Mouse (Mus musculus) testis, adult 2 months (tissue): ENCODE measurements at regions not wholly inside any gene's neighbourhood (a gene's known extent, or its start where the extent isn't known, plus 50 kb on each side); places are given as distances from the start of the nearest gene placed in this dataset.
A peak's percentile ranks its signal among the peaks of the same experiment; 100 is the strongest.

Experiments
- H3K27ac ChIP-seq: fragments of 200-500 bp; 2 replicates; pipeline ENCODE4 v1.5.1; 2012; ENCODE audit warnings: low read depth, low read length; ENCODE audit not compliant: control insufficient read depth, insufficient read depth
- H3K27me3 ChIP-seq: fragments of 200-500 bp; 2 replicates; pipeline ENCODE4 v1.6.1; 2012; ENCODE audit warnings: mild to moderate bottlenecking, low read length, moderate library complexity; ENCODE audit not compliant: control insufficient read depth, insufficient read depth
- H3K36me3 ChIP-seq: fragments of 200-500 bp; 2 replicates; pipeline ENCODE4 v1.6.1; 2012; ENCODE audit warnings: mild to moderate bottlenecking, low read length; ENCODE audit not compliant: control insufficient read depth, insufficient read depth
- H3K4me1 ChIP-seq: fragments of 200-500 bp; 2 replicates; pipeline ENCODE4 v1.6.1; 2012; ENCODE audit warnings: low read length; ENCODE audit not compliant: control insufficient read depth, insufficient read depth
- H3K4me3 ChIP-seq: fragments of 200-500 bp; 2 replicates; pipeline ENCODE4 v1.5.1; 2012; ENCODE audit warnings: low read depth, mild to moderate bottlenecking, low read length, moderate library complexity, mixed read lengths; ENCODE audit not compliant: control insufficient read depth
- CTCF ChIP-seq: fragments of 200-500 bp; IDR thresholded peaks from 2 replicates; pipeline ENCODE4 v1.5.1; 2012; ENCODE audit warnings: low read depth, mild to moderate bottlenecking, inconsistent platforms, low read length, moderate library complexity; ENCODE audit not compliant: control insufficient read depth, insufficient read depth, insufficient replicate concordance
- POLR2A ChIP-seq: fragments of 200-500 bp; IDR thresholded peaks from 2 replicates; pipeline ENCODE4 v1.6.1; 2012; ENCODE audit warnings: low read depth, mild to moderate bottlenecking, inconsistent platforms, low read length, moderate library complexity; ENCODE audit not compliant: control insufficient read depth

DNA sequence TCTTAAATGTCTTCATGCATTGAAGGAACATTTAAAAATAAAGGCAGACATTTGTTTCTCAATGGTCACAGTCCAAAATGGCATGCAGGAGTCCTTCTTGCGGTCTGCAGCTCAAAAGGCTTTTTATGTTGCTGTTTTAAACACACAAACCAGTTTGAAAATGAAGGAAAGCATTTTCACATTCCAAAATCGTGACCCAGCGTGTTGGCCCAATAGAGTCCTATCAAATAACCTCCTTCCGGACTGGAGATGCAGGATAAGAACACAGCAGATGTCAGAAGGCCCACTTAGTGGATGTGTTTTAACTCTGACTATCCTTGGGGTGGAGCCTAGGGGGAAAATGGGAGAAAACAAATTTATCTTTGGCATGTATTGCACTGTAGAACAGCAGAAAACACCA, 263.4 kb upstream of the Pik3r1 start:
- TF ChIP-seq CTCF (no peak), POLR2A (no peak)
- no peak overlapping the region for H3K27ac ChIP-seq
- no peaks in the 10 kb centered on the region for H3K27me3 ChIP-seq
- H3K36me3 ChIP-seq = no peaks in the 10 kb centered on the region
- no peaks in the 10 kb centered on the region for H3K4me1 ChIP-seq
- H3K4me3 ChIP-seq = no peak overlapping the region

DNA sequence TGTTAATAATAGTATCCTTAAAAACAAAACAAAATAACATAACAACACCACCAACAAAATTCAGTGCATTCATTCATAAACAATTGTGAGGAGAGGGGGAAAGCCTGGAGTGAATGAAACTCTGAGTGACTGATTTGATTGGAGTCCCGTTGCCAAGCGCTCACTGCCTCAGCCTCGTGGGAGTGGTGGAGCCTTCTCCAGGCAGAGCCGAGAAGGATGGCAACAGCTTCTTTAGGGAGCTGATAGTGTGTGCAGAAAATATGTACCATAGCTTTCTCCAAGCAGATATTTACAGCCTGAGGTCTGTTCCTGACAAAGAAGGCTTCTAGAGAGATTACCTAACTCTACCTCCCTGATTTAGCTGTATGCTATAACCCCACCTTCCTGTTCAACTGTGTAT, 266.5 kb upstream of the Pik3r1 start:
- H3K27ac ChIP-seq = no peak overlapping the region
- H3K4me1 ChIP-seq = no peaks in the 10 kb centered on the region
- no peaks in the 10 kb centered on the region for H3K27me3 ChIP-seq
- H3K4me3 ChIP-seq = no peak overlapping the region
- TF ChIP-seq POLR2A (no peak), CTCF (no peak)
- H3K36me3 ChIP-seq = no peaks in the 10 kb centered on the region

DNA sequence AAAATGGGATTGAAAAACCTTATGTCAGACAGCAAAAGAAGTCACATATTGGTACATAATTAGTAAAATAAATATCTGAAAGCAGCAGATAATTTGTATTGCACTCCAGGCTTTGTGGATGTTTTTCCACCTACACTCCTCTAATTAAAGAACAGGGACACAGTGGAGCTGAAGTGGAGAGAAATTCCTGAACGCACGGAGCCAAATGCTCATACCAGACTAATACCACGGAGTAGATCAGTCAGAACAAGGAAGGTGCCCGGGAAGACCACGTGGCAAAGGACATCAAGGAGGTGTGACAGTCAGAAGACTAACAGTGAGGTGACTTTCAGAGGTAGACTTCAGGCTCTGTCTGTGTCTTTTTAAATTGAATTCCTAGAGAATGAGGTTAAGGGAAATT, 268.0 kb upstream of the Pik3r1 start:
- Histone ChIP-seq H3K4me3 (no peak overlapping the region), H3K4me1 (no peaks in the 10 kb centered on the region), H3K27me3 (no peaks in the 10 kb centered on the region), H3K27ac (no peak overlapping the region), H3K36me3 (no peaks in the 10 kb centered on the region)
- TF ChIP-seq CTCF (no peak), POLR2A (no peak)

DNA sequence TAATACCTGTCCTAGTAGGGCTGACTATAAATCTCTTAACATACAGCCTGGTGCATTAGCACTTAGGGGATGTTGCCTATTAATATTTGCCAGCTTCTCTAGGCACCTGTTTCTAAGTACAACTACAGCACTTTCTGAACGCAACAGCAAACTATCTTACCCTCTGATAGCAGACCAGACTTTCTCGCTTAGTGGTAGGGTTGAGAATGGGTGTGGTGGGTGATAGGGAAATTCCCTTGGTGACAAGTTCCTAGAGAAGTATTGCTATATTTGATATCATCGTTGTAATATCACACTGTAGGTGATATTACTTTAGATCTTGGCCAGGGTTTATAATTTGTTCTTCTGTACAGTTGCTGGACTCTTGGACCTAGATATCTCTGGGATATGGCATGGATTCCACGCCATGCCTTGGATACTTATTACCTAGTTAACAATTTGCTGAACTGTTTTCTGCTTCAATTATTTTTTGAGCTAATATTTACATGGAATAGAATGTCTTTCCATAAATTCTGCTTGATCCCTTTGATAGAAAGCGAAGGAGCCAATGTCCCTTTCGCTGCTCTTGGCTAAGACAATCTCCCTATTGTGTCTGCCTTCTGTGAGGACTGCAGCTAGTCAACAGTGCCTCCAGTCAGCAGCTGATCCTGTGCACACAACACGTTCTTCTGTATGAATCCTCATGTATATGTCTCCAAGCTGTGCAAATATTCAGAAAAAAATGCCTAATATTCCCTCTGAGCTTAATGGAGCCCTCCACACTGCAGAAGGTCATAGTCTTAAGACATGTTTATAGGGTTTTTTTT, 269.0 kb upstream of the Pik3r1 start:
- TF ChIP-seq POLR2A (no peak), CTCF (no peak)
- H3K36me3 ChIP-seq = no peaks in the 10 kb centered on the region
- H3K27me3 ChIP-seq = no peaks in the 10 kb centered on the region
- no peaks in the 10 kb centered on the region for H3K4me1 ChIP-seq
- H3K27ac ChIP-seq = no peak overlapping the region
- H3K4me3 ChIP-seq = no peak overlapping the region

DNA sequence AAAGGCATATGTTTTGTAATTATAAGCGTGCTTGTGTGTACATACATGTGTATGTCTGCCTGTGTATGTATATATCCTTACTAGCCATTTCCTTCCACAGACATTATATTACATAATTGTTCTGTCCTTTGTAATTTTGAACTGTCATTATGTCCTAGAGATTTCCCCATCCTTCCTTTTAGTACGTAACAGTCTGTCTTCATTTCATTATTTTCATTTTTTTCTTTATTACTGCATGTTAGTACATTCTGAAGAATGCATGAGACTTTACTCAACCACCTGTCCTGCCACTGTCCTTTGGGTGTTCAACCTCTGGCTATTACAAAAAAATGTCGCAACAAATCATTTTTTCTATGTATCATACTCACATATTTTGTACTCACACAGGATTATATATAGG, 292.2 kb upstream of the Pik3r1 start:
- Histone ChIP-seq H3K36me3 (no peaks in the 10 kb centered on the region), H3K4me1 (no peaks in the 10 kb centered on the region), H3K27ac (no peak overlapping the region), H3K4me3 (no peak overlapping the region), H3K27me3 (no peaks in the 10 kb centered on the region)
- TF ChIP-seq POLR2A (no peak), CTCF (no peak)

- H3K4me1 ChIP-seq = no peaks in the 10 kb centered on the region
- no peaks in the 10 kb centered on the region for H3K36me3 ChIP-seq
- no peak overlapping the region for H3K4me3 ChIP-seq
- no peak for TF ChIP-seq CTCF
- no peaks in the 10 kb centered on the region for H3K27me3 ChIP-seq
- peak overlapping the region; percentile 18 for H3K27ac ChIP-seq
Measured at GRCm38 (mm10) chr13:102064590-102065273, 296.7 kb upstream of the Pik3r1 start.

DNA sequence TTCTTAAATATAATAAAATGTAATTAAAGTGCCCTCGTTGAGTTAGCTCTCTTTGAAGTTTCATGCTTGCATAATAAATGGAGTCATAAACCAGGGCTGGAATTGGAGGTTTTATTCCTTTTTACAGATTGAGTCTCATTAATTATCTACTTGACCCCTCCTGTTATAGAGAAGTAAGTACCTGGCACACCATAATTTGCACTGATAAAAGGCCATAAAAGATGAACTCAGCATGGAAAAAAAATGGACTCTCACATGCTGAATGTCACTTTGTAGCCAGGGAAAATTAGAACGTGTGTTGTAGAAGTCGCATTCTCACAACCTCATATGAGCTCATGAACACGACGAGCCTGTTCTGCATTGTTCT, 297.2 kb upstream of the Pik3r1 start:
- H3K4me1 ChIP-seq = no peaks in the 10 kb centered on the region
- no peak for TF ChIP-seq CTCF
- TF ChIP-seq POLR2A = no peak
- no peak overlapping the region for H3K4me3 ChIP-seq
- no peak overlapping the region for H3K27ac ChIP-seq
- no peaks in the 10 kb centered on the region for H3K27me3 ChIP-seq
- H3K36me3 ChIP-seq = no peaks in the 10 kb centered on the region

DNA sequence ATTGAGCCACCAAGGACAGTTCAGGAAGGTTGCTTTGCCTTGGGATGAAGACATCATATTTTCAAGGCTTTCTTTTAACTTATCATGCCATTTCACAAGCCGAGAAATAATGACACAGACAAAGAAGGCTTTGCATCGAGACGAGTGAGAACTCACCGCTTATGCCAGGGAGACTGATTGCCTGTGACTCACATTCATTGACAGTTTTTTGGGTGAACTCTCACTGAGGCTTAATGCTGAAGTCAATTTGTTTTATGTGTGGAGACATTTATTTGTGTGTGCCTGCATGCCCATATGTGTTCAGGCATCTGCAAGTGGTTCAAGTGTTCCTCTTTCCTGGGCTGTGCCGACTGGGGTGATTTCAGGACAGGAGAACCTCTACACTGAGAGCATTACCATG, 297.8 kb upstream of the Pik3r1 start:
- no peak overlapping the region for H3K4me3 ChIP-seq
- H3K27me3 ChIP-seq = no peaks in the 10 kb centered on the region
- no peaks in the 10 kb centered on the region for H3K36me3 ChIP-seq
- H3K4me1 ChIP-seq = no peaks in the 10 kb centered on the region
- TF ChIP-seq CTCF = no peak
- no peak for TF ChIP-seq POLR2A
- H3K27ac ChIP-seq = no peak overlapping the region
